Mouse (Mus musculus) thymus, postnatal 10 days (tissue): ENCODE data around the gene Tpi1.

Source experiments
- DNase-seq, 2 experiments: peaks; one replicate each; pipeline ENCODE4 v3.0.0; 2021; ENCODE audit warnings: low spot score in 2 of 2

Tpi1 gene

GRCm38 (mm10) chr6:124813933-124814332, at the start of gene Tpi1:
Gene Tpi1, minus strand, starts transcription at chr6:124814296.
- peak; percentile 66 to 68 for DNase-seq

- peak; percentile 78 to 83 for DNase-seq
Observed at GRCm38 (mm10) chr6:124863125-124863657, 49.1 kb upstream of the Tpi1 start.

- DNase-seq = no peak
Observed at GRCm38 (mm10) chr6:124862406-124863124, 48.5 kb upstream of the Tpi1 start.

- no peak for DNase-seq
Observed at GRCm38 (mm10) chr6:124861802-124862201, 47.7 kb upstream of the Tpi1 start.

GRCm38 (mm10) chr6:124861266-124861665, 47.2 kb upstream of the Tpi1 start:
- DNase-seq = no peak

- no peak for DNase-seq
Observed at GRCm38 (mm10) chr6:124860511-124860910, 46.4 kb upstream of the Tpi1 start.

- DNase-seq = peak; percentile 82 to 94
Observed at GRCm38 (mm10) chr6:124859725-124860124, 45.6 kb upstream of the Tpi1 start.

- no peak for DNase-seq
Observed at GRCm38 (mm10) chr6:124858561-124859318, 44.6 kb upstream of the Tpi1 start.

GRCm38 (mm10) chr6:124857840-124858530, 43.9 kb upstream of the Tpi1 start:
- no peak for DNase-seq

- DNase-seq = peak; percentile 76 to 79
Observed at GRCm38 (mm10) chr6:124856916-124857839, 43.1 kb upstream of the Tpi1 start, which contains the start of gene P3h3. Gene P3h3, minus strand, starts transcription at chr6:124857752.

- DNase-seq = no peak
Observed at GRCm38 (mm10) chr6:124856321-124856720, 42.2 kb upstream of the Tpi1 start.

GRCm38 (mm10) chr6:124854647-124855046, 40.6 kb upstream of the Tpi1 start:
- DNase-seq = no peak

- DNase-seq = no peak
Observed at GRCm38 (mm10) chr6:124850535-124850934, 36.4 kb upstream of the Tpi1 start.

GRCm38 (mm10) chr6:124847305-124847704, 33.2 kb upstream of the Tpi1 start:
- peak; percentile 89 to 97 for DNase-seq

- DNase-seq = no peak
Observed at GRCm38 (mm10) chr6:124840241-124841167, 26.4 kb upstream of the Tpi1 start, which contains the start of gene Gnb3. Gene Gnb3, minus strand, starts transcription at chr6:124840275.

GRCm38 (mm10) chr6:124839805-124840204, 25.7 kb upstream of the Tpi1 start:
- no peak for DNase-seq

- no peak for DNase-seq
Observed at GRCm38 (mm10) chr6:124836411-124836810, 22.3 kb upstream of the Tpi1 start.

GRCm38 (mm10) chr6:124835531-124835930, 21.4 kb upstream of the Tpi1 start:
- DNase-seq = no peak

- no peak for DNase-seq
Observed at GRCm38 (mm10) chr6:124834512-124835081, 20.5 kb upstream of the Tpi1 start.
